Mouse (Mus musculus): ENCODE results near the gene Tprn. TPM values are rescaled to one million over a fixed set of nuclear protein-coding genes. Genes with fewer than 3 reads are reported as not detected.
A peak's percentile ranks its signal among the peaks of the same experiment; 100 is the strongest.

The Tprn gene
- total RNA-seq (2021), result 1 to 10 TPM; 7.4 to 7.7 TPM
- long read RNA-seq, experiment 1, transcript Tprn-201 (4 exons, 2,787 nt), result major isoform, 5 of 6 reads
- long read RNA-seq, experiment 1, partial matches to known transcripts, result 0 of 6 reads
- long read RNA-seq, experiment 1, other reads (novel, unspliced or antisense), result 1 of 6 reads
- long read RNA-seq, experiment 2, partial matches to known transcripts, result 0 of 2 reads
- long read RNA-seq, experiment 2, other reads (novel, unspliced or antisense), result 1 of 2 reads

- peak; percentile 94 to 98 for DNase-seq
Measured at GRCm38 (mm10) chr2:25262291-25262767, at the start of gene Tprn. Tprn (plus strand) TSS chr2:25262618.

GRCm38 (mm10) chr2:25213266-25213865 is 49.1 kb upstream of the Tprn start:
- no peak for DNase-seq

- DNase-seq, result no peak
Measured at GRCm38 (mm10) chr2:25214444-25214843, 48.0 kb upstream of the Tprn start, which contains the start of gene Stpg3. Stpg3 (minus strand) TSS chr2:25214637.

- DNase-seq, result no peak
Measured at GRCm38 (mm10) chr2:25217666-25218065, 44.8 kb upstream of the Tprn start.

- DNase-seq, result no peak
Measured at GRCm38 (mm10) chr2:25218445-25218844, 44.0 kb upstream of the Tprn start, which contains the start of gene Fam166a. Fam166a (plus strand) TSS chr2:25218745.

GRCm38 (mm10) chr2:25221331-25221772 is 41.1 kb upstream of the Tprn start:
- no peak for DNase-seq

- DNase-seq, result peak; percentile 86 to 92
Measured at GRCm38 (mm10) chr2:25223681-25224491, 38.5 kb upstream of the Tprn start.

GRCm38 (mm10) chr2:25224492-25224765 is 38.0 kb upstream of the Tprn start, which contains the start of gene Tubb4b:
Tubb4b (minus strand) TSS chr2:25224702.
- no peak for DNase-seq

GRCm38 (mm10) chr2:25224766-25225752 is 37.4 kb upstream of the Tprn start:
- peak; percentile 98 to 100 for DNase-seq

GRCm38 (mm10) chr2:25225811-25226379 is 36.5 kb upstream of the Tprn start:
- peak in 1 of 2 experiments; percentile 34 for DNase-seq

- DNase-seq, result no peak
Measured at GRCm38 (mm10) chr2:25226864-25227263, 35.6 kb upstream of the Tprn start.

GRCm38 (mm10) chr2:25227406-25227805 is 35.0 kb upstream of the Tprn start:
- DNase-seq, result no peak

GRCm38 (mm10) chr2:25228431-25228889 is 34.0 kb upstream of the Tprn start:
- peak; percentile 91 to 92 for DNase-seq

GRCm38 (mm10) chr2:25228995-25229530 is 33.4 kb upstream of the Tprn start:
- DNase-seq, result no peak

- no peak for DNase-seq
Measured at GRCm38 (mm10) chr2:25229582-25229981, 32.8 kb upstream of the Tprn start.

GRCm38 (mm10) chr2:25230581-25230980 is 31.8 kb upstream of the Tprn start:
- no peak for DNase-seq

GRCm38 (mm10) chr2:25231038-25231437 is 31.4 kb upstream of the Tprn start:
- DNase-seq, result no peak

- DNase-seq, result no peak
Measured at GRCm38 (mm10) chr2:25233421-25233820, 29.0 kb upstream of the Tprn start.

GRCm38 (mm10) chr2:25234050-25234449 is 28.4 kb upstream of the Tprn start, which contains the start of gene Slc34a3:
Slc34a3 (minus strand) TSS chr2:25234364.
- no peak for DNase-seq

GRCm38 (mm10) chr2:25234551-25235220 is 27.7 kb upstream of the Tprn start:
- DNase-seq, result no peak

All from heart, adult 18-20 months (tissue).